21 mouse cellular contexts compared by ENCODE assay signal in genomic region chr8:117747886-117748730, GRCm38 (mm10). TPM values are rescaled to one million over a fixed set of nuclear protein-coding genes. Genes with fewer than 3 reads are reported as not detected.
DNase-seq lines count a peak whose midpoint lies in the region; ATAC-seq and TF ChIP-seq lines count a peak whose summit lies in the region.
"Had no signal": no experiment of that assay in that cellular context is flagged by ENCODE, and none has a peak within 500 bp of the region (broad histone marks: within the 10 kb centered on the region; RNA-seq: fewer than 3 reads in every experiment).

No protein-coding gene starts in this region.

- no peaks in the 10 kb centered on the region for H3K36me3 ChIP-seq in kidney, postnatal 0 days (ENCODE audit: insufficient read depth, low read length)
- no peaks in the 10 kb centered on the region for H3K36me3 ChIP-seq in stomach, embryonic 14.5 days (ENCODE audit: control insufficient read depth, insufficient read depth, low read length)
- H3K36me3 ChIP-seq: forebrain, embryonic 15.5 days; G1E; midbrain, embryonic 13.5 days had no signal

- no peak for TF ChIP-seq CTCF in kidney, postnatal 0 days (IDR thresholded peaks at IDR 0.05; ENCODE audit: low read depth)

- H3K9me3 ChIP-seq in kidney, postnatal 0 days (replicated peaks; ENCODE audit: low read length), result no peaks in the 10 kb centered on the region
- no peaks in the 10 kb centered on the region for H3K9me3 ChIP-seq in stomach, embryonic 14.5 days (ENCODE audit: control insufficient read depth, low read depth, low read length)
- H3K9me3 ChIP-seq: forebrain, embryonic 15.5 days; midbrain, embryonic 13.5 days had no signal

- WGBS in kidney, postnatal 0 days, result 58% methylated on average over 8 of the region's 9 CpGs
- 72% methylated on average over 8 of the region's 9 CpGs for WGBS in stomach, embryonic 14.5 days

- no peaks in the 10 kb centered on the region for H3K27me3 ChIP-seq in kidney, postnatal 0 days (ENCODE audit: insufficient read depth, low read length)
- no peaks in the 10 kb centered on the region for H3K27me3 ChIP-seq in stomach, embryonic 14.5 days (ENCODE audit: control insufficient read depth, insufficient read depth, low read length)
- H3K27me3 ChIP-seq: forebrain, embryonic 15.5 days; midbrain, embryonic 13.5 days had no signal

- ATAC-seq in kidney, postnatal 0 days (replicated peaks; ENCODE audit: low FRiP score, low read depth), result peak; percentile 85
- 0 out of 2 replicates have a peak, but pooled peaks have one; percentile 14 for ATAC-seq in stomach, embryonic 14.5 days (ENCODE audit: insufficient number of reproducible peaks, insufficient read depth, low FRiP score, low read depth)
- ATAC-seq: forebrain, embryonic 15.5 days; hindbrain, postnatal 0 days; midbrain, embryonic 13.5 days had no signal

- intact Hi-C loops in left cerebral cortex, postnatal 25 days (cut with DNase I), result no loop called here

- H3K4me1 ChIP-seq in kidney, postnatal 0 days (replicated peaks; ENCODE audit: insufficient read depth, low read length), result no peaks in the 10 kb centered on the region
- no peaks in the 10 kb centered on the region for H3K4me1 ChIP-seq in stomach, embryonic 14.5 days (ENCODE audit: control insufficient read depth, insufficient read depth, low read length)
- H3K4me1 ChIP-seq: forebrain, embryonic 15.5 days; midbrain, embryonic 13.5 days had no signal

- DNase-seq in kidney, postnatal 0 days (ENCODE audit: low spot score), result no peak
- DNase-seq in kidney, adult 8-10 months, result no peak
- DNase-seq in ES-CJ7 (ENCODE audit: low read depth, low spot score) (peak; percentile 65), R1 (ENCODE audit: low read depth, low spot score) (peak; percentile 51)
- DNase-seq in left cerebral cortex, postnatal 25 days (ENCODE audit: low spot score in 2 of 2), result no peak
- no peak for DNase-seq in frontal cortex, postnatal 14 days (ENCODE audit: low spot score in 2 of 2)
- DNase-seq: adrenal gland, postnatal 36 days; cerebellum, adult 11-12 months; cerebellum, postnatal 14 days; gastrocnemius, postnatal 36 days; layer of hippocampus, postnatal 36 days; lung, postnatal 10 days; thymus, postnatal 4 days had no signal

- H3K9ac ChIP-seq in kidney, postnatal 0 days (ENCODE audit: low read depth, low read length), result no peak overlapping the region
- H3K9ac ChIP-seq in stomach, embryonic 14.5 days (replicated peaks; ENCODE audit: low read depth, low read length), result no peak overlapping the region
- H3K9ac ChIP-seq: forebrain, embryonic 15.5 days; midbrain, embryonic 13.5 days had no signal

- no peak overlapping the region for H3K4me3 ChIP-seq in kidney, postnatal 0 days (replicated peaks; ENCODE audit: low read depth, low read length)
- H3K4me3 ChIP-seq in stomach, embryonic 14.5 days (ENCODE audit: low read depth, low read length), result no peak overlapping the region
- H3K4me3 ChIP-seq: forebrain, embryonic 15.5 days; midbrain, embryonic 13.5 days; myocyte had no signal

- H3K4me2 ChIP-seq in kidney, postnatal 0 days (ENCODE audit: low read length), result no peak overlapping the region
- H3K4me2 ChIP-seq in stomach, embryonic 14.5 days (replicated peaks; ENCODE audit: low read depth, low read length), result no peak overlapping the region
- H3K4me2 ChIP-seq: forebrain, embryonic 15.5 days; midbrain, embryonic 13.5 days had no signal

- H3K27ac ChIP-seq in kidney, postnatal 0 days, result peak overlapping the region; percentile 60; the same call in 1 of the 2 replicates
- no peak overlapping the region for H3K27ac ChIP-seq in stomach, embryonic 14.5 days (ENCODE audit: low read length)
- H3K27ac ChIP-seq: forebrain, embryonic 15.5 days; hindbrain, postnatal 0 days; midbrain, embryonic 13.5 days had no signal

RNA-seq across cellular contexts. Expression of gene Hsd17b2, which starts 46.4 kb away (rescaled TPM):
- polyA plus RNA-seq in kidney, postnatal 0 days (2015; fragmentation: Nextera tagmentation; extraction: Ambion mirVana), result 23.0 and 29.2 TPM in 2 replicates
- polyA plus RNA-seq in stomach, embryonic 14.5 days (2014; fragmentation: Nextera tagmentation; extraction: Ambion mirVana), result 3.5 and 4.6 TPM in 2 replicates
- under 1 TPM in 1 of 2 experiments, not detected in 1; 0.55 TPM for total RNA-seq in left cerebral cortex, postnatal 25 days (2021)
- total RNA-seq: gastrocnemius, postnatal 36 days; hematopoietic stem cell, adult 5-6 weeks; hindbrain, postnatal 0 days; layer of hippocampus, postnatal 36 days; megakaryocyte progenitor cell, adult 5-6 weeks had no signal
- polyA plus RNA-seq: forebrain, embryonic 15.5 days; G1E; myocyte had no signal

RNA-seq across cellular contexts. Expression of gene Mphosph6, which starts 53.6 kb away (rescaled TPM):
- 62.2 and 65.3 TPM in 2 replicates for polyA plus RNA-seq in kidney, postnatal 0 days (2015; fragmentation: Nextera tagmentation; extraction: Ambion mirVana)
- polyA plus RNA-seq in stomach, embryonic 14.5 days (2014; fragmentation: Nextera tagmentation; extraction: Ambion mirVana), result 60.1 and 61.4 TPM in 2 replicates
- 10 to 100 TPM; 18.5 to 21.7 TPM for total RNA-seq in left cerebral cortex, postnatal 25 days (2021)

Comparison
In these comparisons a context has a peak if more than half of its experiments do, and no peak if none do; other contexts are left out.
1. DNase-seq: peak in ES-CJ7 (single experiment) and R1 (single experiment); none in kidney, postnatal 0 days (single experiment), kidney, adult 8-10 months (0 of 2), left cerebral cortex, postnatal 25 days (0 of 2) and frontal cortex, postnatal 14 days (0 of 2).